Mouse (Mus musculus): Measurements from ENCODE around the gene 3110082J24Rik. TPM values are rescaled to one million over a fixed set of nuclear protein-coding genes. Genes with fewer than 3 reads are reported as not detected.
"Not testable (repeated sequence)": the region's sequence is repeated elsewhere in the genome, so short reads cannot be mapped to it uniquely, and the experiment has no call there.

3110082J24Rik gene
- total RNA-seq, 1 experiment from 2014 or later, result not detected

- DNase-seq, result no peak
These were observed 34.2 kb downstream of the 3110082J24Rik start for GRCm38 (mm10) chr5:30071677-30072076.

GRCm38 (mm10) chr5:30067726-30068125, 38.2 kb downstream of the 3110082J24Rik start:
- no peak for DNase-seq

- DNase-seq, result not testable (repeated sequence)
These were observed 46.3 kb downstream of the 3110082J24Rik start for GRCm38 (mm10) chr5:30059607-30060006.

- no peak for DNase-seq
These were observed 47.6 kb downstream of the 3110082J24Rik start for GRCm38 (mm10) chr5:30058216-30058731.

Other genes starting within 250 kb of the 3110082J24Rik start
- gene Il6, start 93.0 kb downstream of the 3110082J24Rik start, total RNA-seq (2021), result not detected in 2 replicates
- 38.1 and 51.8 TPM in 2 replicates for gene Tyms, start 32.5 kb downstream of the 3110082J24Rik start, total RNA-seq (2021)
- 0.19 and 0.26 TPM in 2 replicates for gene Garem2, start 925 bp downstream of the 3110082J24Rik start, total RNA-seq (2021)
- gene Hadha, start 49.1 kb upstream of the 3110082J24Rik start, total RNA-seq (2021), result 813 and 814 TPM in 2 replicates
- gene Hadhb, start 49.2 kb upstream of the 3110082J24Rik start, total RNA-seq (2021), result 1,392 and 1,422 TPM in 2 replicates
- gene Adgrf3, start 99.6 kb upstream of the 3110082J24Rik start, total RNA-seq (2021), result 0.19 TPM in 1 of 2 replicates, not detected in the other
- 21.4 and 23.7 TPM in 2 replicates for gene Selenoi, start 126.5 kb upstream of the 3110082J24Rik start, total RNA-seq (2021)
- 0.44 and 0.56 TPM in 2 replicates for gene Drc1, start 175.3 kb upstream of the 3110082J24Rik start, total RNA-seq (2021)

Measured in adrenal gland, postnatal 14 days (tissue).